Mouse (Mus musculus): Measurements from ENCODE around the gene Rnd2. TPM values are rescaled to one million over a fixed set of nuclear protein-coding genes. Genes with fewer than 3 reads are reported as not detected.
"Not testable (repeated sequence)": the region's sequence is repeated elsewhere in the genome, so short reads cannot be mapped to it uniquely, and the experiment has no call there.

Gene Rnd2
- total and polyA plus RNA-seq, 3 experiments = 1.4 to 4.5 (median 2.8) TPM

DNA sequence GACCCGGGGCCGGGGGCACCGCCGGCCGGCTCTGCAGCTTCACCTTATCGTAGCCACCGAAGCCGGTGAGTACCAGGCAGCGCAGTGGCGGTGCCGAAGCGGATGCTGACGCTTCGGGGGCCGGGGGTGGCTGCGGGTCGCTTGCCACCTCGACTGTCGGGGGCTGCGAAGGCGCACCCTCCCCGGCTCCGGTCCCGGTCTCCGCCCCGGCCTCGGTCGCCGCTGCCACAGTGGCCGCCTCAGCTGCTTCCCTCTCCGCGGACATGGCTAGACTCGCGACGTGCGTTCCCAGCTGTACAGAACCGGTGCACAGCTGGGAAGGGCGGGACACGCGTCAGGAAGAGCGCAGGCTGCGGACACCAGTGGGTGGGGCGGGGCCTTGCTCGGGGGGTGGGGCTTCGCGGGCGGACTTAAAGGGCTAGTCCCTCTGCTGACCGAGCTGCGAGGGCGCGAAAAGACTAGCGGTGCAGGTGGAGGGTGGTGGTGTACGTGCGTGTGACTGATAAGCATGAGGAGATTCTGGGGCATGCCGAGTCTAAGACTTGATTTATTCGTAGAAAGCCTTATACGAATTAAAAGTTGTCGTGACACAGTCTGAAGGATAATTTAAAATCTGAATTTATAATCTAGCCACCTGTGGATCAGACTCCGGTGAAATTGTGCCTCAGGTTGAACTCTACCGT is 1.2 kb downstream of the Rnd2 start, which contains the start of gene Vat1:
Gene Vat1, minus strand, starts transcription at position 362 of the 683 bp plus-strand sequence.
- DNase-seq (ENCODE audit: extremely low read depth) = peak; percentile 65
- Histone ChIP-seq H3K27me3 (replicated peaks) (peaks cover 28% of the 10 kb centered on the region), H3K4me3 (replicated peaks in 1 of 3; ENCODE audit: low read depth in 2 of 3, low read length in 2 of 3, poor library complexity in 1 of 3) (peak within 1 kb of the TSS; percentile 63 to 96 (median 70)), H3K36me3 (replicated peaks in 1 of 2; ENCODE audit: control insufficient read depth in 1 of 2, insufficient read depth in 1 of 2, low read length in 1 of 2) (peaks cover 9 to 16% of the 10 kb centered on the region in 2 experiments), H3K79me2 (replicated peaks; ENCODE audit: control insufficient read depth, extremely low read depth, insufficient read depth, poor library complexity, severe bottlenecking) (no peaks in the 10 kb centered on the region), H3K9me3 (replicated peaks; ENCODE audit: low read length) (no peaks in the 10 kb centered on the region), H3K4me2 (ENCODE audit: insufficient read depth, low read depth, poor library complexity, severe bottlenecking) (peak within 1 kb of the TSS; percentile 89), H3K4me1 (ENCODE audit: control insufficient read depth in 1 of 2, insufficient read depth in 2 of 2) (peaks cover 21 to 59% of the 10 kb centered on the region in 2 experiments), H3K27ac (ENCODE audit: insufficient read depth, low read depth) (peak within 1 kb of the TSS; percentile 70), H3K9ac (ENCODE audit: insufficient read depth, low read depth) (peak within 1 kb of the TSS; percentile 24)
- TF ChIP-seq UBTF (IDR thresholded peaks at IDR 0.05; ENCODE audit: low read depth, low read length) = peak; percentile 96
- no peak for TF ChIP-seq EP300 (IDR thresholded peaks at IDR 0.05; ENCODE audit: low read length)
- no peak for TF ChIP-seq CHD2 (IDR thresholded peaks at IDR 0.05; ENCODE audit: low read length)
- no peak for TF ChIP-seq RAD21 (IDR thresholded peaks at IDR 0.05; ENCODE audit: low read depth, low read length)
- peak; percentile 56; the same call in 1 of the 2 replicates for TF ChIP-seq RCOR1 (conservative IDR thresholded peaks at IDR 0.05; ENCODE audit: low read depth, low read length)
- TF ChIP-seq TBP (conservative IDR thresholded peaks at IDR 0.05; ENCODE audit: low read depth, low read length) = 0 out of 2 replicates have a peak, but pooled peaks have one; percentile 7
- no peak for TF ChIP-seq ZC3H11A (IDR thresholded peaks at IDR 0.05; ENCODE audit: low read depth, low read length)
- TF ChIP-seq MXI1 (IDR thresholded peaks at IDR 0.05; ENCODE audit: low read depth, low read length) = peak; percentile 86
- TF ChIP-seq MYC (IDR thresholded peaks at IDR 0.05; ENCODE audit: low read depth, low read length) = no peak
- TF ChIP-seq SIN3A (IDR thresholded peaks at IDR 0.05; ENCODE audit: low read length) = peak; percentile 67
- 0 out of 2 replicates have a peak, but pooled peaks have one; percentile 25 for TF ChIP-seq NELFE (IDR thresholded peaks at IDR 0.05; ENCODE audit: low read depth, low read length)
- peak; percentile 89; the same call in 1 of the 2 replicates for TF ChIP-seq E2F4 (IDR thresholded peaks at IDR 0.05; ENCODE audit: insufficient replicate concordance, low read depth, low read length)
- TF ChIP-seq MAZ (IDR thresholded peaks at IDR 0.05; ENCODE audit: low read depth, low read length) = 0 out of 2 replicates have a peak, but pooled peaks have one; percentile 29
- TF ChIP-seq ZMIZ1 (IDR thresholded peaks at IDR 0.05; ENCODE audit: low read depth, low read length) = 0 out of 2 replicates have a peak, but pooled peaks have one; percentile 52
- dilution Hi-C loops (cut with MboI; ENCODE audit: extremely low pct_ligation_motif_present, extremely low pct_unique_long_range_greater_than_20kb, low sequenced_read_pairs) (no loop called here), in situ Hi-C loops (cut with MboI; ENCODE audit: low pct_ligation_motif_present, low pct_unique_long_range_greater_than_20kb, low sequenced_read_pairs) (no loop called here)

DNA sequence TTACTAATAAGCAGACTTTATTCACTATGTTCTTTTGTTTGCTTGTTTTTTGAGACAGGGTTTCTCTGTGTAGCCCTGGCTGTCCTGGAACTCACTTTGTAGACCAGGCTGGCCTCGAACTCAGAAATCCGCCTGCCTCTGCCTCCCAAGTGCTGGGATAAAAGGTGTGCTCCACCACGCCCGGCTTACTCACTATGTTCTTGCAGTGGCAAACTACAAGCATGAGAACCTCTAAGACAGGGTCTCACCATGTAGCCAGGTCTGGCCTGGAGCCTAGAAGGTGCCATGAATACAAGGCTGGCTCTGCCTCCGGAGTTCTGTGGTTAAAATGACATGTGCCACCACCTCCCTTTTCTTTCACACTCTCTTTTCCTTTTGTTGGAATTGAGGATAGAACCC is 1.8 kb downstream of the Rnd2 start:
- Histone ChIP-seq H3K4me1 (ENCODE audit: control insufficient read depth in 1 of 2, insufficient read depth in 2 of 2) (peaks cover 21 to 58% of the 10 kb centered on the region in 2 experiments), H3K4me3 (replicated peaks in 1 of 3; ENCODE audit: low read depth in 2 of 3, low read length in 2 of 3, poor library complexity in 1 of 3) (peak overlapping the region; percentile 30 to 96 (median 63)), H3K9ac (ENCODE audit: insufficient read depth, low read depth) (peak overlapping the region; percentile 24; the same call in 1 of the 2 replicates), H3K4me2 (ENCODE audit: insufficient read depth, low read depth, poor library complexity, severe bottlenecking) (peak overlapping the region; percentile 89), H3K36me3 (replicated peaks in 1 of 2; ENCODE audit: control insufficient read depth in 1 of 2, insufficient read depth in 1 of 2, low read length in 1 of 2) (peaks cover 6 to 11% of the 10 kb centered on the region in 2 experiments), H3K27me3 (replicated peaks) (peaks cover 28% of the 10 kb centered on the region)
- H3K9me3 ChIP-seq (replicated peaks; ENCODE audit: low read length); H3K27ac ChIP-seq (ENCODE audit: insufficient read depth, low read depth); H3K79me2 ChIP-seq (replicated peaks; ENCODE audit: control insufficient read depth, extremely low read depth, insufficient read depth, poor library complexity, severe bottlenecking); in situ Hi-C loops (cut with MboI; ENCODE audit: low pct_ligation_motif_present, low pct_unique_long_range_greater_than_20kb, low sequenced_read_pairs); dilution Hi-C loops (cut with MboI; ENCODE audit: extremely low pct_ligation_motif_present, extremely low pct_unique_long_range_greater_than_20kb, low sequenced_read_pairs); DNase-seq (ENCODE audit: extremely low read depth): not testable (repeated sequence)
